In the genomic region with DNA sequence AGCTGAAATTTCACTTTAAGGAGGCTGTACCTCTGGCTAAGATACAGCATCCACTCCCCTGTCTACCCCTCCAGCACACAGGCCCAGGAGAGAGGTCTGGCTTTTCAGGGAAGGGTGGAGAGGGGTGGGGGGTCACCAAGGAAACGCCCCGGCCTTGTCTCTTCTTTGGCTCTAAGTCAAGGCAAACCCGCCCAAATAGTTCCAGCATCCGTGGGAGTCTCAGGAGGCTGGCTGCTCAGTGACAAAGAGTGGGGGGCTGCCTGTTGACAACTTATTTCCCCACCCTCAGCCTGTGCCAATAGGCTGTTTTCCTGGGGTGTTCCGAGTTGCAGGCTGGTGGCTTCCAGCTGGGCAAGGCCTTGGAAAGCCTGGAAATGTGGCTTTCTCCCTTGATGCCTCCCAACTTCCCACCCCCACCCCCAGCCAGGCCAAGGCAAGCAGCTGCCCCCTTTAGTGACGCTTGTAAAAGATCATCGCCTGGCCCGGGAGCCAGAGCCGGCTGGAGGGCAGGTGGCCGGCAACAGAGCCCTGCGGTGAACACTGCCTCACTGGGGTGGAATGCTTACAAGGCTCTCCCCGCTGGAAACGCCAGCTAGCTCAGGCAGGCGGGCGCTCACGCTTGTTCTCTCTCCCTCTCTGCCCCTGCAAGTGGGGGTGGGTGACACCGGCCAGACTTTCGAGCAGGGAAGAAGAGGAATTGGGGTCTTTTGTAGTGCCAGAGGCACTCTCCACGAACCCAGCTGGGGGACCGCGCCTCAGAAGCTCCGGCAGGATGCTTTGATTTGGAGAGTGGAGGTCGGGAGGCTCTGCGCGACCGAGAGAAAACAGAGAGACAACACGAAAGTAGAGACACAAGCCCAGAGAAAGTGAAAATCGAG, we compare ENCODE assay signal across 8 mouse cellular contexts. TPM values are rescaled to one million over a fixed set of nuclear protein-coding genes. Genes with fewer than 3 reads are reported as not detected.
DNase-seq lines count a peak whose midpoint lies in the region; ATAC-seq and TF ChIP-seq lines count a peak whose summit lies in the region.

No protein-coding gene starts in this region.

- DNase-seq in gastrocnemius, adult 18-20 months (ENCODE audit: low spot score), result peak; percentile 43
- no peak for DNase-seq in gastrocnemius, adult 8-10 months (ENCODE audit: low spot score in 2 of 2)
- DNase-seq in ZHBTc4 (ENCODE audit: low read depth, low spot score) (peak; percentile 55), adipocyte (ENCODE audit: low spot score) (no peak)
- peak; percentile 62 for DNase-seq in gastrocnemius, postnatal 25 days
- peak; percentile 58 to 72 for DNase-seq in kidney, postnatal 4 days

- H3K4me2 ChIP-seq in myocyte (ENCODE audit: low read depth), result peak overlapping the region; percentile 95

- H3K27me3 ChIP-seq in myocyte (ENCODE audit: control insufficient read depth, insufficient read depth, insufficient read length), result no peaks in the 10 kb centered on the region

- H3K79me2 ChIP-seq in myocyte (ENCODE audit: control insufficient read depth, insufficient read depth), result no peaks in the 10 kb centered on the region

- peak overlapping the region; percentile 63 for H3ac ChIP-seq in myocyte (ENCODE audit: control insufficient read depth, insufficient read length)

- peak overlapping the region; percentile 44 for H3K4me3 ChIP-seq in myocyte

- no peak for ATAC-seq in erythroid progenitor cell, adult 5-6 weeks (replicated peaks; ENCODE audit: low FRiP score, poor library complexity, severe bottlenecking)

- no peaks in the 10 kb centered on the region for H3K36me3 ChIP-seq in myocyte (ENCODE audit: control insufficient read depth, insufficient read depth)

- no peak for TF ChIP-seq POLR2A in myocyte (IDR thresholded peaks at IDR 0.05; ENCODE audit: insufficient read length, low read depth)

TF ChIP-seq in myocyte, 11 proteins besides CTCF, POLR2A, EP300 and RAD21:
- TF ChIP-seq MYOG (IDR thresholded peaks at IDR 0.05; ENCODE audit: control insufficient read depth in 1 of 3, insufficient read depth in 1 of 3, insufficient read length in 2 of 3, low read depth in 2 of 3), result peak in 1 of 3 experiments; percentile 72
- TF ChIP-seq SRF (IDR thresholded peaks at IDR 0.05; ENCODE audit: control insufficient read depth, insufficient read length, low read depth), result no peak
- TF ChIP-seq MYOD1 (IDR thresholded peaks at IDR 0.05; ENCODE audit: control insufficient read depth in 1 of 3, insufficient read length in 2 of 3, low read depth in 2 of 3), result peak in 2 of 3 experiments; percentile 62 to 73
- TF ChIP-seq TCF12 (IDR thresholded peaks at IDR 0.05; ENCODE audit: insufficient read depth, poor library complexity, severe bottlenecking), result no peak

RNA-seq across cellular contexts. Expression of gene Nbl1, which starts 1.1 kb away (rescaled TPM):
- total RNA-seq in gastrocnemius, adult 18-20 months (2021), result 10 to 100 TPM; 18.5 to 29.9 TPM
- total RNA-seq in gastrocnemius, adult 8-10 months (2022), result 10 to 100 TPM; 11.6 to 26.3 (median 16.5) TPM
- total RNA-seq in gastrocnemius, postnatal 25 days (2021), result 10 to 100 TPM; 23.4 to 25.1 TPM
- 42.2 TPM for polyA plus RNA-seq in myocyte (2012; fragmentation: generic; extraction: Trizol)
- not detected in 2 replicates for total RNA-seq in erythroid progenitor cell, adult 5-6 weeks (2015; ENCODE audit: low replicate concordance)
- total RNA-seq in erythroid progenitor cell, adult 5-6 weeks (2017; ENCODE audit: low replicate concordance), result not detected in 2 replicates

RNA-seq across cellular contexts. Expression of gene Htr6, which starts 16.3 kb away (rescaled TPM):
- not detected for total RNA-seq in gastrocnemius, adult 18-20 months (2021)
- not detected for total RNA-seq in gastrocnemius, adult 8-10 months (2022)
- total RNA-seq in gastrocnemius, postnatal 25 days (2021), result not detected
- polyA plus RNA-seq in myocyte (2012; fragmentation: generic; extraction: Trizol), result 0.08 TPM
- total RNA-seq in erythroid progenitor cell, adult 5-6 weeks (2015; ENCODE audit: low replicate concordance), result not detected in 2 replicates
- not detected in 2 replicates for total RNA-seq in erythroid progenitor cell, adult 5-6 weeks (2017; ENCODE audit: low replicate concordance)

RNA-seq across cellular contexts. Expression of gene Minos1, which starts 39.2 kb away (rescaled TPM):
- total RNA-seq in gastrocnemius, adult 18-20 months (2021), result 100 to 1,000 TPM; 310 to 342 TPM
- total RNA-seq in gastrocnemius, adult 8-10 months (2022), result 100 to 1,000 TPM; 289 to 395 (median 341) TPM
- total RNA-seq in gastrocnemius, postnatal 25 days (2021), result 100 to 1,000 TPM; 423 to 444 TPM
- 247 TPM for polyA plus RNA-seq in myocyte (2012; fragmentation: generic; extraction: Trizol)
- 134 and 193 TPM in 2 replicates for total RNA-seq in erythroid progenitor cell, adult 5-6 weeks (2015; ENCODE audit: low replicate concordance)
- total RNA-seq in erythroid progenitor cell, adult 5-6 weeks (2017; ENCODE audit: low replicate concordance), result 116 and 230 TPM in 2 replicates

Comparison
In these comparisons a context has a peak if more than half of its experiments do, and no peak if none do; other contexts are left out.
1. DNase-seq: peak in gastrocnemius, adult 18-20 months (single experiment), ZHBTc4 (single experiment), gastrocnemius, postnatal 25 days (single experiment) and kidney, postnatal 4 days (2 of 2); none in gastrocnemius, adult 8-10 months (0 of 2) and adipocyte (single experiment).
2. RNA of gene Nbl1, which starts 1.1 kb away (total RNA-seq): 18.5 to 29.9 TPM in gastrocnemius, adult 18-20 months, 23.4 to 25.1 TPM in gastrocnemius, postnatal 25 days and 11.6 to 26.3 TPM in gastrocnemius, adult 8-10 months; not detected in erythroid progenitor cell, adult 5-6 weeks; every median in the first group is over 10 times any median in the second.